Mouse (Mus musculus) ES-E14 (cell line): ENCODE measurements around the gene Adam33. TPM values are rescaled to one million over a fixed set of nuclear protein-coding genes. Genes with fewer than 3 reads are reported as not detected.

Experiments used
- DNase-seq: peaks from one replicate; pipeline ENCODE4 v3.0.0-alpha.2; 2013; ENCODE audit warnings: low read depth, low spot score
- H3K27ac ChIP-seq: 2 replicates; pipeline ENCODE4 v1.5.1; 2012; ENCODE audit warnings: low read depth, mild to moderate bottlenecking, low read length, moderate library complexity, mixed read lengths; ENCODE audit not compliant: poor library complexity, insufficient read depth, severe bottlenecking
- H3K36me3 ChIP-seq: 2 replicates; pipeline ENCODE4 v1.6.1; 2012; ENCODE audit warnings: mild to moderate bottlenecking, low read length, moderate library complexity, mixed read lengths; ENCODE audit not compliant: control insufficient read depth, poor library complexity, insufficient read depth, severe bottlenecking
- H3K4me1 ChIP-seq, 2 experiments: fragments of 150-350 bp in 1 of 2; sonication (generic) in 1 of 2; 2 replicates each; pipeline ENCODE4 v1.6.1; 2012; ENCODE audit warnings: low read length in 2 of 2, mild to moderate bottlenecking in 1 of 2, mixed read lengths in 1 of 2; ENCODE audit not compliant: control insufficient read depth in 2 of 2, insufficient read depth in 2 of 2, poor library complexity in 1 of 2
- H3K4me3 ChIP-seq, 2 experiments: fragments of 150-350 bp in 1 of 2; sonication (generic) in 1 of 2; 2 replicates each; pipeline ENCODE4 v1.5.1; 2012; ENCODE audit warnings: low read length in 2 of 2, low read depth in 1 of 2, mild to moderate bottlenecking in 1 of 2, mixed read lengths in 1 of 2; ENCODE audit not compliant: insufficient read depth in 1 of 2, poor library complexity in 1 of 2, severe bottlenecking in 1 of 2
- H3K9ac ChIP-seq: 2 replicates; pipeline ENCODE4 v1.6.1; 2012; ENCODE audit warnings: low read depth, mild to moderate bottlenecking, low read length, mixed read lengths; ENCODE audit not compliant: poor library complexity, insufficient read depth, severe bottlenecking
- H3K9me3 ChIP-seq: fragments of 150-350 bp; sonication (generic); 2 replicates; pipeline ENCODE4 v1.6.1; 2012; ENCODE audit warnings: low read depth, mild to moderate bottlenecking, low read length; ENCODE audit not compliant: control insufficient read depth, insufficient read depth
- CHD2 ChIP-seq: IDR thresholded peaks from 2 replicates; pipeline ENCODE4 v1.6.1; 2014; ENCODE audit warnings: mild to moderate bottlenecking, low read depth, low read length, inconsistent platforms
- HCFC1 ChIP-seq: IDR thresholded peaks from 2 replicates; pipeline ENCODE4 v1.6.1; 2012; ENCODE audit warnings: low read length, inconsistent platforms, borderline replicate concordance; ENCODE audit not compliant: insufficient read depth
- MAFK ChIP-seq: IDR thresholded peaks from 2 replicates; pipeline ENCODE4 v1.6.1; 2014; ENCODE audit warnings: mild to moderate bottlenecking, low read depth, low read length, inconsistent platforms; ENCODE audit not compliant: insufficient read depth
- ZC3H11A ChIP-seq: IDR thresholded peaks from 2 replicates; pipeline ENCODE4 v1.6.1; 2012; ENCODE audit warnings: low read depth, mild to moderate bottlenecking, inconsistent platforms, low read length, borderline replicate concordance
- ZNF384 ChIP-seq: IDR thresholded peaks from 2 replicates; pipeline ENCODE4 v1.6.1; 2012; ENCODE audit warnings: low read depth, low read length, inconsistent platforms
- in situ Hi-C, 2 experiments: fragments of 600-800 bp; cut with MboI; formaldehyde crosslinking; loops; one replicate each; pipeline ENCODE4 v1.15.1; 2025; ENCODE audit warnings: low sequenced_read_pairs in 2 of 2, inconsistent platforms in 1 of 2; ENCODE audit not compliant: unreplicated experiment in 2 of 2
- total RNA-seq: library from RNA; depleted of rRNA; stranded (reverse); fragments of 300-350 nt; gene quantifications from 2 replicates; pipeline ENCODE4 v1.2.3, GENCODE M21; 2012

Adam33 gene
- total RNA-seq, 1 experiment, result 0.40 TPM

DNA sequence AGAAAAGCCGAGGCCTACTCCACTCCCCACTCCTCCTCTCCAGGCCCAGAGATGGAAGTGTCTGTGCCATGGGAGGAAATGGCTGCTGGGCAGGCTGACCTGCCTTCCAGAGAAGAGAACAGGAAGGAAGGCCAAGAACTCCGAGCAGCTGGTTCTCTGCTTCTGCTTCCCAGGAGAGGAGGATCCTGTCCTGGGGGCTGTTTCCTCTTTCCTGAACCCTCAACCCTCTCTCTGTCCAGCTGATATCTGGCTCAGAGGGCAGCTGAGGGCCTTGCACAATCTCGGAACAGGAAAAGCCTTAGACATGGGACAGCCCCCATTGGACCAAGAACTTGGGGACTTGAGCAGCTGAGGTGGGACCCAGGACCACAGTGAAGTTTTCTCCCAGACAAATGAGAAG is 27.2 kb upstream of the Adam33 start:
- Histone ChIP-seq H3K36me3 (no peaks in the 10 kb centered on the region), H3K27ac (no peak overlapping the region), H3K4me1 (0 out of 4 replicates have a peak, but pooled peaks cover 0 to under 1% of the 10 kb centered on the region in 2 experiments), H3K9ac (no peak overlapping the region), H3K9me3 (no peaks in the 10 kb centered on the region), H3K4me3 (no peak overlapping the region)
- TF ChIP-seq ZC3H11A (no peak), CHD2 (no peak), ZNF384 (no peak), MAFK (no peak), HCFC1 (no peak)
- in situ Hi-C loops, result no loop called here
- DNase-seq, result no peak

GRCm38 (mm10) chr2:131089634-131090033 is 26.0 kb upstream of the Adam33 start:
- in situ Hi-C loops, result no loop called here
- DNase-seq, result no peak
- no peak overlapping the region for H3K4me3 ChIP-seq
- no peaks in the 10 kb centered on the region for H3K4me1 ChIP-seq
- TF ChIP-seq MAFK (no peak), CHD2 (no peak), HCFC1 (no peak)
- H3K9me3 ChIP-seq, result no peaks in the 10 kb centered on the region
- no peak overlapping the region for H3K9ac ChIP-seq
- H3K36me3 ChIP-seq, result no peaks in the 10 kb centered on the region
- H3K27ac ChIP-seq, result no peak overlapping the region

DNA sequence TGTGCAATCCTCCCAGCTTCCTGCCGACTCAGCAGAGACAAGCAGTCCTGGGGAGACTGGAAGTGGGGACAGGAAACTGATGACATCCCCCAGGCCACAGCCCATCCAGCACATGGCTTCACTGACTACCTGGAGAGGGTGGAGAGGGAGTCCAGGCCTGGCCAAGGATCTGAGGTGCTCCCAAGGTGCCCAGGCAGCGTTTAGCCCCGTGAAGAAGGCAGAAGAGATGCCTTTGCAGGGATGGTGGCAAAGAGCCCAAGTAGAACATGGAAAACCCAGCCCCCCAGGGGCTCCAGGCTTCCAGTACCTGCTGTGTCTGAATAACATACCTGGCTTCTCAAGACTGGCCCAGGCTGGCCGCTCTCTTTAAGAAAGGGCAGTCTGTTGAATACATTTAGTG is 25.0 kb upstream of the Adam33 start:
- H3K9me3 ChIP-seq, result no peaks in the 10 kb centered on the region
- in situ Hi-C loops, result no loop called here
- no peaks in the 10 kb centered on the region for H3K4me1 ChIP-seq
- H3K4me3 ChIP-seq, result no peak overlapping the region
- no peak overlapping the region for H3K9ac ChIP-seq
- H3K27ac ChIP-seq, result no peak overlapping the region
- no peak for DNase-seq
- TF ChIP-seq ZC3H11A, result no peak
- no peak for TF ChIP-seq MAFK
- no peak for TF ChIP-seq HCFC1
- no peak for TF ChIP-seq CHD2
- no peak for TF ChIP-seq ZNF384
- no peaks in the 10 kb centered on the region for H3K36me3 ChIP-seq

DNA sequence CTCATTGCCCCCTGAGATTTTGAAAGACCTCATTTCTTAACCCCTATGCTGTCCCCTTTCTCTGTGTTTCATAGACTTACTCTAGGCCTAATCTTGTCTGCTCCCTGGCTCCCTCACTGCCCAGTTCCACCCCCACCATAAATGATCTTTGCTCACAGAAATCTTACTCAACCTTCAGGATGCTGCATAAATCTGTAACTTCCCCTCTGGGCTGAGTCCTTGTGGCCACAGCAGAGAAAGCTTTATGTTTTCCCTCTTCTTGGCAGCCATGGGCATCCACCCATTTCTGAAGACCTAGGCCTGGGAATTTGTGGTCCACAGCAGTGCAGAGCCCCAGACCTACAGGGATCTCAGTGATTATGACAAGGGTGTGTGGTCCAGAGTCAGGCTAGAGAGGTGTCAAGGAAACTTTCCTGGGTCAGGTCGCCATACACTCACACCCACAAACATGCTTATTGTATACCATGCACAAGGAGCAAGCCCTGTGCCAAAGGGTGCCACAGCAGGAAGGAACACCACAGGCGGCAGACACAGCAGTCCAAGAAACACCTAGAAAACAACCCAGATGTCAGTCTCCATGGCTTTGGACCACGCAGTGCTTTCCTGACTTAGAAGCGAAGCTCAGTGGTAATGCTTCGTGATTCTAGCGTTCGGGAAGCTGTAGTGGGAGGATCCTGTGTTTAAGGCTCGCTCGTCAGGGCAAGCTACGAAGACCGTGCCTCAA is 23.2 kb upstream of the Adam33 start, which contains the start of gene Siglec1:
Gene Siglec1, minus strand, starts transcription at position 99 of the 724 bp plus-strand sequence.
- Histone ChIP-seq H3K9ac (no peak within 1 kb of the TSS), H3K36me3 (no peaks in the 10 kb centered on the region), H3K4me1 (no peaks in the 10 kb centered on the region), H3K27ac (no peak within 1 kb of the TSS), H3K9me3 (no peaks in the 10 kb centered on the region), H3K4me3 (no peak within 1 kb of the TSS)
- no peak for DNase-seq
- no peak for TF ChIP-seq ZNF384
- no peak for TF ChIP-seq CHD2
- TF ChIP-seq ZC3H11A, result no peak
- TF ChIP-seq MAFK, result no peak
- no peak for TF ChIP-seq HCFC1
- in situ Hi-C loops, result no loop called here

DNA sequence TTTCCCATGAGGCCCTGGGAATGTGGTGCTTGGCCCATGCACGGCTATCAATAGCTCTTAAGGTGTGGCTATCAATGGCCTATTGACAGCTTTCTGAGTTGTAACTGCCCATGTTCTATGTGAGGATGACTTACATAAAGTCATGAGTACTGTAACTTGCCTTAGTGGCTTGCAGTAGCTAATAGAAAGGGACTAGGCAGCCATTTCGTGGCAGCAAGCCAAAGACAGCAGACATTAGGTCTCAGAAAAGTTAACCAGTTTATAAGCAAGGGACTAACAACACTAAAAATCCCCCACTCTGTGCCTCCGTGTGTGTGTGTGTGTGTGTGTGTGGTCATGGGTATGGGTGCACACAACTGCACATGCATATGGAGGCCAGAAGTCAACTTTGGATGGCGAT is 20.6 kb upstream of the Adam33 start:
- Histone ChIP-seq H3K9ac (no peak overlapping the region), H3K4me3 (no peak overlapping the region), H3K36me3 (no peaks in the 10 kb centered on the region), H3K27ac (no peak overlapping the region), H3K4me1 (no peaks in the 10 kb centered on the region), H3K9me3 (no peaks in the 10 kb centered on the region)
- DNase-seq, result no peak
- in situ Hi-C loops, result no loop called here
- TF ChIP-seq MAFK (no peak), CHD2 (no peak)
